Mouse (Mus musculus) limb, embryonic 14.5 days (tissue): ENCODE measurements around the gene Arhgap8. TPM values are rescaled to one million over a fixed set of nuclear protein-coding genes. Genes with fewer than 3 reads are reported as not detected.

Experiments
- ATAC-seq: fragments of 200-750 bp; cut with Nextera tagmentation; 2 replicates; pipeline ENCODE4 v1.8.0; 2017; ENCODE audit warnings: low read depth, moderate number of reproducible peaks, moderate TSS enrichment; ENCODE audit not compliant: low FRiP score
- DNase-seq: peaks from one replicate; pipeline ENCODE4 v3.0.0-alpha.2; 2015; ENCODE audit warnings: low spot score
- H3K27ac ChIP-seq: fragments of 300-500 bp; sonication (generic); replicated peaks from 2 replicates; pipeline ENCODE4 v1.5.1; 2014; ENCODE audit warnings: low read depth, mild to moderate bottlenecking, low read length, moderate library complexity, mixed read lengths
- H3K27me3 ChIP-seq: fragments of 300-500 bp; sonication (generic); 2 replicates; pipeline ENCODE4 v1.6.1; 2014; ENCODE audit warnings: low read length, mixed read lengths; ENCODE audit not compliant: control insufficient read depth, insufficient read depth
- H3K36me3 ChIP-seq: fragments of 300-500 bp; sonication (generic); 2 replicates; pipeline ENCODE4 v1.6.1; 2014; ENCODE audit warnings: mild to moderate bottlenecking, low read length, moderate library complexity, mixed read lengths; ENCODE audit not compliant: control insufficient read depth, insufficient read depth
- H3K4me1 ChIP-seq: fragments of 300-500 bp; sonication (generic); 2 replicates; pipeline ENCODE4 v1.6.1; 2014; ENCODE audit warnings: antibody characterized with exemption, low read length, mixed read lengths; ENCODE audit not compliant: control insufficient read depth, insufficient read depth
- H3K4me2 ChIP-seq: fragments of 300-500 bp; sonication (generic); replicated peaks from 2 replicates; pipeline ENCODE4 v1.6.1; 2014; ENCODE audit warnings: low read depth, mild to moderate bottlenecking, low read length, moderate library complexity; ENCODE audit not compliant: severe bottlenecking
- H3K4me3 ChIP-seq: fragments of 300-500 bp; sonication (generic); replicated peaks from 2 replicates; pipeline ENCODE4 v1.5.1; 2014; ENCODE audit warnings: low read length
- H3K9ac ChIP-seq: fragments of 300-500 bp; sonication (generic); 2 replicates; pipeline ENCODE4 v1.6.1; 2014; ENCODE audit warnings: mild to moderate bottlenecking, low read depth, low read length, moderate library complexity; ENCODE audit not compliant: severe bottlenecking
- H3K9me3 ChIP-seq: fragments of 300-500 bp; sonication (generic); 2 replicates; pipeline ENCODE4 v1.6.1; 2016; ENCODE audit warnings: low read length; ENCODE audit not compliant: control insufficient read depth
- POLR2A ChIP-seq: fragments of 200-500 bp; IDR thresholded peaks from 2 replicates; pipeline ENCODE4 v1.8.0; 2012; ENCODE audit warnings: inconsistent platforms, mild to moderate bottlenecking, moderate library complexity, borderline replicate concordance; ENCODE audit not compliant: insufficient read depth, insufficient read length; ENCODE audit errors: extremely low read depth
- WGBS: fragments of 180-500 bp; shearing (Covaris S2); extraction: QIAGEN DNeasy Blood & Tissue Kit; methylation state at CpG from one replicate; pipeline ENCODE4 v1.1.7; 2014; 5-methylcytosine and 5-hydroxymethylcytosine counted together
- polyA plus RNA-seq, 2 experiments: library from polyadenylated mRNA; depleted of rRNA in 1 of 2; stranded (reverse) in 1 of 2; unstranded in 1 of 2; fragments of >200 nt; fragmentation: Nextera tagmentation in 1 of 2; extraction: Ambion mirVana in 1 of 2; gene quantifications; 2 replicates each; pipeline versions ENCODE4 v1.2.1 to v1.2.3; 2012 to 2014

Arhgap8 gene
- polyA plus RNA-seq, 2 experiments: 5.4 to 8.2 TPM

DNA sequence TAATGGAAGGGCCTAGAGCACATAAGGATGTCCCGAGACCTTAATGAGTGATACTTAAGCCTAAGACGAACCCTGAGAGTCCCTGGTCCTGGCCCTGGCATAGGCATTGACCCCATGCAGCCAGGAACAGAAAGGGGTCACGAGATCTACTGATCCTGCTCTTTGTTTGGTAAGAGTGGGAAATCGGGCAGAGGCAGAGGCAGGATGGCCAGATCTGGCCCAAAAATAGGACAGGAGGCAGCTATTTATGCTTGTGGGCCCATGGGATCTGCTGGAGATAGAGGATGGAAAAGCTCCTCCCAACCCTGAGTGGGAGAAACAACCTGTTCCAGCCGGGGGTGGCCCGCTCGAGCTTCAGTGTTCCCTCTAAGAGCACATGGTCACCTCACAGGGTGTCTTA, 15.9 kb upstream of the Arhgap8 start:
- TF ChIP-seq POLR2A: no peak
- Histone ChIP-seq H3K4me2 (no peak overlapping the region), H3K9me3 (no peaks in the 10 kb centered on the region), H3K4me3 (no peak overlapping the region), H3K4me1 (no peaks in the 10 kb centered on the region), H3K9ac (no peak overlapping the region), H3K27ac (no peak overlapping the region), H3K36me3 (peaks cover 37% of the 10 kb centered on the region), H3K27me3 (no peaks in the 10 kb centered on the region)
- 89% methylated on average over 7 of the region's 7 CpGs for WGBS
- DNase-seq: no peak
- no peak for ATAC-seq

DNA sequence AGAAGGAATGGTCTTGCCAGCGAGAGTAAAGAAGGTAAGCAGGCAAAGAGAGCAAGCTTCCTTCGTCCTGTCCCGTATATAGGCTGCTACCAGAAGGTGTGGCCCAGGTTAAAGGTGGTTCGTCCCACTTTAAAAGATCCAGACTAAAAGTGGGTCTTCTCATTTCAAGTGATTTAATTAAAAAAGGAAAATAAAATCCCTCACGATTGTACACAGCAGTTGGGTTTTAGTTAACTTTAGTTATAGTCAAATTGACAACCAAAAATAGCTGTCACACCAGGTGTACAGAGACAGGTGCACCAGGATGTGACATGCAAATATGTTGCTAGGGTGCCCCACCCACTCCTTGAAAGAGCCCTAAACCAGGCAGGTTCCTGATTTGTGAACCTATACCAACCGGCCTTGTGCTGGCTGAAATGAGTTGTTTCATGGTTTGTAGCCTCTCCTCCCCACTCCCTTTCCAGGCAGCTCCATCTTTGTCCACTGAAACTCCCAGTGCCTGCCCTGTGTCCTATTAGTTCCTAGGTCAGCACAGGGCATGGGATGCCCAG, 14.4 kb upstream of the Arhgap8 start:
- Histone ChIP-seq H3K4me3 (no peak overlapping the region), H3K27ac (no peak overlapping the region), H3K4me2 (no peak overlapping the region), H3K9me3 (no peaks in the 10 kb centered on the region), H3K4me1 (no peaks in the 10 kb centered on the region), H3K27me3 (no peaks in the 10 kb centered on the region), H3K36me3 (peaks cover 23% of the 10 kb centered on the region), H3K9ac (no peak overlapping the region)
- no peak for ATAC-seq
- TF ChIP-seq POLR2A: no peak
- DNase-seq: no peak
- 80% methylated on average over 6 of the region's 6 CpGs for WGBS

DNA sequence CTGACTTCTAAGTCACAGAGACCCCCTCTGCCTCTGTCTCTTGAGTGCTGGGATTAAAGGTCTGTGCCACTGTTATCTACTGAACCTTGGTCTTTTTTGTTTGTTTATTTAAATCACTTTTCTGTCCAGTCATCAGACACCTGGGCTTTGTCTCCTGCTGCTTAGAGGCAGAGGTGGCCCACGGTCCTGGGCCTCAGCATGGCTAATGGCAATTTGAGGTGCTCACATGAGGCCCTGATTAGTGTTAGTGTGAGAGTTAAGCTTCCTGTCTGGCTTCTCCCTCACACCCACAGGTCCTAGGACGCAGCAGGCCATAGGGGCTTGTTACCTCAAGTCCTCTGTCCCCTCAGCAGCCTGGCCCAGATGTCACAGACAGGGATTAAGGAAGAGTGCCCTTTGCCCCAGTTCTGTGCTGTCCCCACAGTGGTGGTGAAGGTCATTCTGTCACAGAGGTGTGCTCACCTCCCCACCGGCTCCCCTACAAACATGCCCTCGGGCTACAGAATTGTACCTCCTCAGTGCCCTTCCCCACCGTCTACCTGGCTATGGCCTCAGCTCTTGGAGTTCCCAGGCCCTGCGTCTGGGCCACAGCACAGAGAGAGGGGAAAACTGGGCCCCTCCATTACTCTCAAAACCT, 12.8 kb upstream of the Arhgap8 start:
- ATAC-seq (no peak), DNase-seq (no peak)
- Histone ChIP-seq H3K4me3 (no peak overlapping the region), H3K4me2 (no peak overlapping the region), H3K27ac (no peak overlapping the region), H3K4me1 (no peaks in the 10 kb centered on the region), H3K27me3 (no peaks in the 10 kb centered on the region), H3K9me3 (no peaks in the 10 kb centered on the region), H3K9ac (no peak overlapping the region), H3K36me3 (peaks cover 15% of the 10 kb centered on the region; the same call in 1 of the 2 replicates)
- TF ChIP-seq POLR2A: no peak
- WGBS: 56% methylated on average over 6 of the region's 6 CpGs

DNA sequence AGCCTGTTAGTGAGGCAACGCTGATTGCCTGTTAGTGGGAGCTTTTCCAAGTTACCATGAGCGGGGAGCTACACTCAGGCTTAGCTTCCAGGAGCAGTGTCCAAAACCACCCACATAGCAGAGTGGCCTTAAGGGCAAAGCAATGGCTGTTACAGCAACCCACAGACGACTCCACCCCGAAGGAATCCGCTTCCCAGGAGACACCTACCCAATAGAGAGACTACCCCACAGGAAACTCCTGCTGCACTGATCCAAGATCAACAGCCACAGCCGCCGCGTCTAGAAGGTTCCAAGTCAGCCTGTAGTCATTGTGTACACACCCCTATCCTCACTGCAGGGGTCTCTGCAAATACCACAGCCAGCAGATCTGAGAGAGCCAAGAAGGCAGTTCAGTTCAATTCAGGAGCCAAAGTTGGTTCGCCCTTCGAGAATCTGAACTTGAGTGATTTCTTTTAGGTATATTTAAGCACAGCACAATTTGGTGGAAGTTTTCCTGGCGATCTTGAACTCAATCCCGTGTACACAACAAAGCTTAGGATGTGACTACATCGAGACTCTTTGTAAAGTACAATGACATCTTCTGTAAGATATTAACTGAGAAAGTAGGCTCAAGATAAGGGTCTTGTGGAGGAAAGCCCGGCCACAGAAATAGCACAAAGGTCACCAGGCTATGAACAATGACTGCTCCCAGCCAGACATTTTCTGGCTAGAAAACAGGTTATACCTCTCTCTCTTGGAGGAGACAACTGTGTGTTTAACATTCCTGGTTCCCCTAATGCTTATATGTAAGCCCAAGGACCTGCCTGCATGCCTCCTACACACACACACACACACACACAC, 7.1 kb upstream of the Arhgap8 start:
- ATAC-seq (no peak), DNase-seq (peak; percentile 30)
- Histone ChIP-seq H3K4me2 (no peak overlapping the region), H3K36me3 (no peaks in the 10 kb centered on the region), H3K27ac (no peak overlapping the region), H3K9me3 (no peaks in the 10 kb centered on the region), H3K4me1 (peaks cover 7% of the 10 kb centered on the region), H3K4me3 (no peak overlapping the region), H3K9ac (no peak overlapping the region), H3K27me3 (no peaks in the 10 kb centered on the region)
- 62% methylated on average over 14 of the region's 14 CpGs for WGBS
- TF ChIP-seq POLR2A: no peak

DNA sequence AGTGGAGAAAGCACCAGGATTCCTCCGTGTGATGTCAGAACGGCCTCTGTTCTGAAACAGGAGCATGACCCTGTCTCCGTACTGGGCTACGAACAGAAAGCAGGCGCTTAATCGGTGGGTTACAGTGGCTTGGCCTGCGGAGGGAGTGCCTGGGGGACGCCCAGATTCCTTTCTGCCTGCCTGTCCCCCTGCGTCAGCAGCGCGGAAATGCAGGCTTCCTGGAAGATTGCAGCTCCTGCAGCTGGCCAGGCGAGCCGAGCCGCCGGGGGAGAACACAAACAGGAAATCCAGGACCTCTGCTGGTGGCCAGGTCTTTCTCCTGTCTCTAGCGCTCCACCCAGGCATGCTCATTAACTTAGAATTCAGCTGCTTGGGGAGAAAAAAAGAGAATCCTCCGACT, 5.1 kb upstream of the Arhgap8 start:
- Histone ChIP-seq H3K36me3 (no peaks in the 10 kb centered on the region), H3K9ac (peak overlapping the region; percentile 12), H3K4me2 (peak overlapping the region; percentile 44), H3K27me3 (0 out of 2 replicates have a peak, but pooled peaks cover 4% of the 10 kb centered on the region), H3K4me3 (peak overlapping the region; percentile 14; the same call in 1 of the 2 replicates), H3K27ac (peak overlapping the region; percentile 59), H3K4me1 (peaks cover 11% of the 10 kb centered on the region), H3K9me3 (no peaks in the 10 kb centered on the region)
- no peak for TF ChIP-seq POLR2A
- peak; percentile 74 for DNase-seq
- peak; percentile 78 for ATAC-seq
- 1% methylated on average over 17 of the region's 17 CpGs for WGBS
